Mouse (Mus musculus) bone marrow macrophage, adult 2 months (primary cell): ENCODE results near the gene Tex50. TPM values are rescaled to one million over a fixed set of nuclear protein-coding genes. Genes with fewer than 3 reads are reported as not detected.
"Not testable (repeated sequence)": the region's sequence is repeated elsewhere in the genome, so short reads cannot be mapped to it uniquely, and the experiment has no call there.

Experiments used
- H3K27ac ChIP-seq: 2 replicates; pipeline ENCODE4 v1.5.1; 2012; ENCODE audit warnings: low read depth, low read length; ENCODE audit not compliant: insufficient read depth
- H3K4me1 ChIP-seq: 2 replicates; pipeline ENCODE4 v1.6.1; 2012; ENCODE audit warnings: low read length; ENCODE audit not compliant: control insufficient read depth, insufficient read depth
- H3K4me3 ChIP-seq: 2 replicates; pipeline ENCODE4 v1.5.1; 2012; ENCODE audit warnings: mild to moderate bottlenecking, low read length, moderate library complexity; ENCODE audit not compliant: insufficient read depth
- CTCF ChIP-seq: IDR thresholded peaks from 2 replicates; pipeline ENCODE4 v1.5.1; 2012; ENCODE audit warnings: low read depth, mild to moderate bottlenecking, low read length, moderate library complexity
- POLR2A ChIP-seq: IDR thresholded peaks from 2 replicates; pipeline ENCODE4 v1.6.1; 2012; ENCODE audit warnings: mild to moderate bottlenecking, low read depth, low read length, borderline replicate concordance
- polyA plus RNA-seq: library from polyadenylated mRNA; stranded (reverse); fragments of >200 nt; gene quantifications from 2 replicates; pipeline ENCODE4 v1.2.4, GENCODE M21; 2012; ENCODE audit not compliant: missing spikeins, insufficient read depth, insufficient read length

Gene Tex50
- polyA plus RNA-seq, 1 experiment = not detected

DNA sequence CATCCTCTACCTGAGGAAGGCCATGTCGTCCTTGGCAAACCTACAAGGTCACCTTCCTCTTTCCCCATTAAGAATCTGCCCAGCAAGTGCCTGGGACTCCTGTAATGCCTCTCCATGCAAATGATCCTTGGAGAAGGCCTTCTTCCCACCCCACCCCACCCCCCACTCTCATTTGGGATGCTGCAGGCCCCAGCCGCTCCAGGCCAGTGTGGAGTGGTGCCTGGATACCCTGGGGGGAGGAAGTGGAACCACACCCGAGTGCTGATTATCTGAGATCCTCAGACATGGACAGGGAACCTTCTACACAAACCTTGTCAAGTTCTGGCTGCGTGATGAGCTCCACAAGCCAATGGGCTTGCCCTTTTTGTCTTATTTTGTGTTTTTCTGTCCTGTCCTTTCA, 1.2 kb upstream of the Tex50 start:
- TF ChIP-seq CTCF = no peak
- no peak for TF ChIP-seq POLR2A
- Histone ChIP-seq H3K4me3 (no peak overlapping the region), H3K4me1 (no peaks in the 10 kb centered on the region), H3K27ac (no peak overlapping the region)

DNA sequence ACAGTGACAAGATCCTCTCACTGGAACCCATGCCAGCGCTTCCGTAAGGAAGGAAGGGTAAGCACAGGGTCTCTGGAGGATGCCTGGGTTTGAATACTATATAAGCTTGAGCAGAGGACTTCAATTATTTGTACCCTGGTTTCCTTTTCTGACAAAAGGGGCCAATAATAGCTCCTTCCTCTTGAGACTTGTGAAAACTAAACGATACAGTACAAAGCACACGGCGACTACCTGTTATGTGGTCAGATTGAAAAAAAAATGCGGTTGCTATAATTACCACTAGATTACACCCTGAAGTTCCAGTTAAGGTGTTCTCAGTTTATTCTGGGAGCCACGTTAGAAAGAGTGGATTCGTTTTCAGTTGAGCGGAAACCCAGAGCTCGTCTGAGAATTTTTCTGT, 2.6 kb downstream of the Tex50 start:
- no peak overlapping the region for H3K4me3 ChIP-seq
- H3K27ac ChIP-seq = no peak overlapping the region
- no peaks in the 10 kb centered on the region for H3K4me1 ChIP-seq
- TF ChIP-seq CTCF = no peak

DNA sequence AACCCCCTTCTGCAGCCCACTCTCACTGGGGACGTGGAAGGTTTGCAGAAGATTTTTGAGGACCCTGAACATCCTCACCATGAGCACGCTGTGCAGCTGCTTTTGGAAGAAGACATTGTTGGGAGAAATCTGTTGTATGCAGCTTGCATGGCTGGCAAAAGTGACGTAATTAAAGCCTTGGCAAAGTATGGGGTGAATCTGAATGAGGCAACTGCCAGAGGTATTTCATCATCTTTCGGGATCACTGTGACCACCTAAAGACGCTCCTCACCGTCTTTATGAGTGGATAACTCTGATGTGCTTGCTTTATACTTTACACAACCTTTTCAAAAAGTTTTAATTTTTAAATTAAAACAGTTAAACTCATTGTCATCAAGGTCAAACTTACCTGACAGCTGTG, 8.0 kb downstream of the Tex50 start:
- Histone ChIP-seq H3K27ac (no peak overlapping the region), H3K4me1 (no peaks in the 10 kb centered on the region), H3K4me3 (no peak overlapping the region)
- no peak for TF ChIP-seq CTCF
- no peak for TF ChIP-seq POLR2A

DNA sequence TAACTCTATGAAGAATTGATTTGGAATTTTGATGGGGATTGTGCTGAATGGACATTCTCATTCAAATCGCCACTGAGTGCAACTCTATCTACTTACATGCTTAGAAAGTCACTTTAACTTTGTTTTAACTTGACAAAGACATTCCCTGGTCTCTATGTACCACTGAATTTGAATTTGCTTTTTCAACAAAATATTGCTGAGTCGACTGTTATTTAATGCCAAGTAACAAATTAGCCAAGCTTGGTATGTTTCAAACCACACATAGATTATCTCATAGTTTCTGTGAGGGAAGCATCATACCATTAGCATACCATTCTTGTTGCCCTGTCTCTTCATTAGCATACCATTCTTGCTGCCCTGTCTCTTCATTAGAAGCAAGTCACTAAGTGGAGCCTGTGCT, 11.2 kb downstream of the Tex50 start:
- Histone ChIP-seq H3K4me1 (no peaks in the 10 kb centered on the region), H3K4me3 (no peak overlapping the region), H3K27ac (no peak overlapping the region)
- TF ChIP-seq CTCF = no peak
- no peak for TF ChIP-seq POLR2A

DNA sequence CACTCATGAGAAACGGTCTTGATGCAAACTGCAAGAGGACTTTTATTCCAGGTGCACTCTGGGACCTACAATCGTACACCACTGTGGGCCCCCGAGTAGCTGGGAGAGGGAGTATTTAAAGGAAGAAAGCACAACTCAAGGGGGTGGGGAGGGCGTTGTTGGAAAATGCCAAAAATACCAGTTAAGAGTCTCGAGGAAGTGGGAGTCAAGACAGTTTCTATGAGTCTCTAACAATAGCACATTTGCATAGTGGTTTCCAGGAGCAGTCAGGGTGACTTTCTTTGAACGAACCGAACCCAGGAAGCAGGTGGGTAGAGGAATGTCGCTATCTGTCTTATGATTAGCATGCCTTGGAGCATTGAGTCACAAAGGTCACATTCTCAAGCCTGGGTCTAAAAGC, 13.5 kb downstream of the Tex50 start:
- H3K4me3 ChIP-seq, H3K27ac ChIP-seq, H3K4me1 ChIP-seq: not testable (repeated sequence)

DNA sequence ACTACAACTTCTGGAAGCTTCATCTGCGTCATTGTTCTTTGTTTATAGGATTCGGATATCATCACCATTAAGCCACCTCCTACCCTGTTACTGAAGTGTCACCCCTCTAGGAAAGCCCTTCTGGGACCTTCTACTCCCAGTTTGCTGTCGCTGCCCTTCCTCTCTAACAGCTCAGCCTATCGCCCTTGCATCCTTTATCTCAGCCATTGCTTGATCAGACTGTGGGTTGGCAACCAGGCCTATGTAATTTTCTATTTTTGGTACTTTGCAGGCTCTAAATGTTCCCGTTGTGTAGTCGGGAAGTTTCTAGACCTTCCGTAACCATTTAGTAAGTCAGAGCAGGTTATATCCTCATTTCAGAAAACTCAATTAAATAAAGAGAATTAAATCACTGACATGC, 15.9 kb downstream of the Tex50 start:
- peaks cover 11% of the 10 kb centered on the region for H3K4me1 ChIP-seq
- TF ChIP-seq CTCF = no peak
- TF ChIP-seq POLR2A = no peak
- no peak overlapping the region for H3K4me3 ChIP-seq
- H3K27ac ChIP-seq = no peak overlapping the region

DNA sequence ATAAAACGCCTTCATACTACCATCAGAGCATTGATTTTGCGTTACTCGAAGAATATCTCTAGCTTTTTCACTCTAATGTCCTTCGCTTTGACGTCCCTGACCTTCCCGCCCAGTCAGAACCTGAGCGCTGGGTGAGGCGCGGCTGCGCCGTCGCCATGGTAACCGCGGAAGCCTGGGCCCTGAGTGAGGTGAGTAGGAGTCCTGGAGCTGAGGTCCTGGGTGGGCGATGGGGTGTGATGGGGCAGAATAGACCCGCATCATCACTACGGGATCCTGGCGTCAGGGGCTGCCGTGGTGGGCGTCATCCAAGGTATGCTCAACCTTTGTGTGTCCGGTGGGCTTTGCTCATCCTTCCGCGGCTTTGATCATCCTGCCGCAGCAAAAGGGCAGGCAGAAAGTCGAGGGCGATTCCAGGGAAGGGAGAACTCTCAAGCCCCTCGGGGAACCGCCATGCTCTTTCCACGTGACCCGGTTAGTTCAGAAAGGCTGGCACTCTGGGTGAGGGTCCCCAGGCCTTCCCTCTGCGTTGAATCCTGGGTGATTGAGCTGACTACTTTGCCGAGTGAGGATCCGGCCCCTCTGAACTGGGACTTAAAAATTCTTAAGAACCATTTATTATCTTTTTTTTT, 16.5 kb downstream of the Tex50 start, which contains the start of gene Ankrd45:
Gene Ankrd45, plus strand, starts transcription at position 161 of the 629 bp plus-strand sequence.
- Histone ChIP-seq H3K27ac (no peak within 1 kb of the TSS), H3K4me1 (peaks cover 11% of the 10 kb centered on the region), H3K4me3 (no peak within 1 kb of the TSS)
- TF ChIP-seq CTCF (no peak), POLR2A (no peak)

DNA sequence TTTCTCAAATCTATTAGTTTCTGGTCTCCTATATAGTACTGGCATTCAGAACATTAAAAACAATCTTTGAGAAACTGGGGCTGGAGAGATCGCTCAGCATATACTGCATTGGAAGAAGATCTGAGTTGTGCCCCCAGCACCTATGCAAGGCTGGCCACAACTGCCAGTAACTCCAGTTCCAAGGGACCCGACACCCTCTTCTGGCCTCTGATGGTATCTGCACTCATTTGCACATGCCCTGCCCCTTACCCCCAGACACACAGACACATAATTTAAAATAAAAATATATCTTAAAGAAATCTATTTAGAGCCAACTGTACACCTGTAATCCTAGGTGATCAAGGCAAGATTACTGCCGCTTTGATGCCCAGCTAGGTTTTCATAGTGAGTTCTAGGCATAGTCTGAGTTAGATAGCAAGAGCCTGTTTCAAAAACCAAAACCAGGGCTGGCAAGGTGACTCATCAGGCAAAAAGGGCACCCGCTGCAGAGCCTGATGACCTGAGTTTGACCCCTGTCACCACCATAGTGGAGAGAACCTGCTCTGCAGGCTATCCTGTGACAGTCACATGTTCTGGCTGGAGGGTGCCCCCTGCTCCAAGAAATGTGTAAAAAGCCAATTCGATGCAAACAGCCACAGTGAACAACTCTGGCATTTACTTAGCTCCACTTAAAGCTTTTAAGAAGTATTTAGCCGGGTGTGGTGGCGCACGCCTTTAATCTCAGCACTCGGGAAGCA, 18.9 kb downstream of the Tex50 start:
- Histone ChIP-seq H3K27ac (no peak overlapping the region), H3K4me1 (peaks cover 11% of the 10 kb centered on the region), H3K4me3 (no peak overlapping the region)
- TF ChIP-seq POLR2A (no peak), CTCF (no peak)

DNA sequence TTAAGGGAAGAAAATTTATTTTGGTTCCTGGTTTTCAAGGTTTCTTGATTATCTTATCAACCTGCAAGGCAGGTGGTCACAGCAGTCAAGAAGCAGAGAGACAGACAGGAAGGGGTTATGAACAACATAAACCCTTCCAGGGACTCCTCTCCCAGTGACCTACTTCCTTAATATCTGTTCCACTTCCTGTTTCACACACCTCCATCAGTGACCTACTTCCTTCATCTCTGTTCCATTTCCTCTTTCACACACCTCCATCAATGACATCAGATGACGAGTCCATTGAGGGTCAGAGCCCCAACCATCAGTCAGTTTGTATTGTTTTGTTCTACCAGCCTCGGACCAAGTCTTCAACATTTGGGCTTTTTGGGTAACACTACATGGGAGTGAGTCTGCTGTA, 19.6 kb downstream of the Tex50 start:
- TF ChIP-seq CTCF (no peak), POLR2A (no peak)
- peaks cover 11% of the 10 kb centered on the region for H3K4me1 ChIP-seq

DNA sequence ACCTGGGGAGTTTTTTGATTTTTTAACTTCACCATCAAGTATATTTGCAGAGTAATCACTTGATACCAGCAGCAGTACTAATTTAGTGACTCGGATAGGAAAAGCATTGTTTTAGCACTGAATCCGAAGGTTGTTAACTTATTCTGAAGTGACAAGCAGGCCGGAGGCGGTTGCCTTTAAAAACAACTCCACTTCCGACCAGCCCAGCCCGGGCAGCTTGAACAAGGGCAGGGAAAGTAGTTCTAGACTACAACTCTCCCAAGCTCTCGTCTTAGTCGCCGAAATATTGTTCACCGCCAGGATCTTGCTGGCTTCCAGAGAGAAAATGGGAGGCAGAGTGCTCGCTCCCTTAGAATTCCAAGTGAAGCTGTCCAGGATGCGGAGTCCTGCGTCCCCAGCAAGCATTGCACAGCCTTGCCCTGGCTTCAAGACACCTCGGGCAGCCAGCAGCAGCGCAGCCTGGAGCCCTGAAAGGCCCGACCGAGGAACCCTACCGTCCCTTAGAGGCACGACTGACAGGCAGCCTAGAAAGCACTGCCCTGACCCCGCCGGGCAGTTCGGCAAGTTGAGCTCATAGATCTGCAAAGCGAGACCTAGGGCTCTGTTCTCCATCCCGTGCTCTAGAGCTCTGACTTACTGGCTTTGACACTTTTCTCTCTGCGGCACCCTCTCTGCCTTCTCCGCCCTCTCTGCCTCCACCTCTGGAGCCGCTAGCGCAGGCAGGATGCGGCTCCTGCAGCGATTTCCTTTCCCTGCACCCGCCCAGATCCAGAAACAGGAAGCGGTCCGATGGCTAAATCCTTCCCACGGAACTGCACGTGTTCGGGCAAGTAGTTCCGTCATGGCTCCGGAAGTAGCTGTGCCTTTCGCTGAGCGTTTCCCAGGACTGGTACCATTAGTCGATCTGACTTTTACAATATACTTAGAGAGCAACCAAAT, 28.1 kb downstream of the Tex50 start, which contains the start of gene Klhl20:
Gene Klhl20, minus strand, starts transcription at position 786 of the 939 bp plus-strand sequence.
- H3K27ac ChIP-seq = peak within 1 kb of the TSS; percentile 44
- peak within 1 kb of the TSS; percentile 85 for H3K4me3 ChIP-seq
- peaks cover 5% of the 10 kb centered on the region for H3K4me1 ChIP-seq
- TF ChIP-seq POLR2A = 0 out of 2 replicates have a peak, but pooled peaks have one; percentile 61
- no peak for TF ChIP-seq CTCF

More for the DNA sequence above, 19.6 kb downstream of the Tex50 start:
- H3K4me3 ChIP-seq = no peak overlapping the region
- no peak overlapping the region for H3K27ac ChIP-seq
